Mouse (Mus musculus) brain, embryonic 14.5 days (tissue): ENCODE data around the gene Adra1b.

ENCODE experiments used
- CTCF ChIP-seq: fragments of 200-500 bp; IDR thresholded peaks from 2 replicates; pipeline ENCODE4 v1.5.1; 2012; ENCODE audit warnings: inconsistent platforms, mild to moderate bottlenecking, moderate library complexity, borderline replicate concordance; ENCODE audit not compliant: insufficient read depth, insufficient read length; ENCODE audit errors: extremely low read depth
- POLR2A ChIP-seq: fragments of 200-500 bp; IDR thresholded peaks from 2 replicates; pipeline ENCODE4 v1.6.1; 2012; ENCODE audit warnings: mild to moderate bottlenecking, inconsistent platforms, borderline replicate concordance; ENCODE audit not compliant: poor library complexity, insufficient read depth, insufficient read length, severe bottlenecking; ENCODE audit errors: extremely low read depth

DNA sequence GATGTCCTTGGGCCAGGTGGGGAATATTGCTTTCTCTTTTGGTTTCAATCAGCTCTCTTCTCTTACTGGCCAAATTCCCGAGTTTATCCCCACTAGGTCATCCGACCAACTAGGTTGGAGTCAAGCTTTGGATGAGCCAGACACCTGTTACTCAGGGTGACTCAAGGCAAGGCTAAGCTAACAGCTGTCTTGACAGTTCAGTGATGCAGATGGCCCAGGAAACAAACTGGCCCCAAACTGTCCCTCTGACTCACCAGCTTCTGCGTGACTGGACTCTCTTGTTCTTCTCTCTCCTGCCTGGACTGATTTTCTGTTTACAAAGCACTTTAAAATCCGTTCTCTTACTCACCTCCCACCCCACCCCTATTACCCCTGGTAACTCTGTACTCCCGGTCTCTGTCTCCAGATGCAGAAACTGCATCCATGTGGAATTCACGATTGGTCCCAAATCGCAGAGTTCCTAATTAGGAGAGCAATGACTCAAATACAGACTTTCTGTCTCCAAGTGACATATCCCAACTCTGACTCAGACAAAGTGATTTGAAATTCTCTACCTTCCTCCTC lies 18.6 kb upstream of the Adra1b start:
- TF ChIP-seq CTCF (no peak), POLR2A (no peak)
